7 mouse cellular contexts compared by ENCODE assay signal in genomic region chr16:93917712-93918678, GRCm38 (mm10). TPM values are rescaled to one million over a fixed set of nuclear protein-coding genes. Genes with fewer than 3 reads are reported as not detected.
DNase-seq lines count a peak whose midpoint lies in the region; ATAC-seq and TF ChIP-seq lines count a peak whose summit lies in the region.

No protein-coding gene starts in this region.

- no peak for TF ChIP-seq POLR2A in kidney, adult 2 months (IDR thresholded peaks at IDR 0.05; ENCODE audit: low read depth, low read length)
- TF ChIP-seq POLR2A in spleen, adult 2 months (IDR thresholded peaks at IDR 0.05; ENCODE audit: low read depth, low read length): no peak

- H3K27ac ChIP-seq in embryonic facial prominence, embryonic 11.5 days (replicated peaks; ENCODE audit: low read depth, low read length): no peak overlapping the region
- no peak overlapping the region for H3K27ac ChIP-seq in kidney, adult 2 months (ENCODE audit: insufficient read depth, low read depth, low read length)
- no peak overlapping the region for H3K27ac ChIP-seq in limb, embryonic 13.5 days
- H3K27ac ChIP-seq in midbrain, embryonic 16.5 days (ENCODE audit: low read length): no peak overlapping the region
- no peak overlapping the region for H3K27ac ChIP-seq in spleen, adult 2 months (ENCODE audit: insufficient read depth, low read length)

- no peaks in the 10 kb centered on the region for H3K27me3 ChIP-seq in embryonic facial prominence, embryonic 11.5 days (ENCODE audit: control insufficient read depth, insufficient read depth, low read length)
- H3K27me3 ChIP-seq in kidney, adult 2 months (replicated peaks; ENCODE audit: control insufficient read depth, insufficient read depth, low read length): no peaks in the 10 kb centered on the region
- H3K27me3 ChIP-seq in limb, embryonic 13.5 days: no peaks in the 10 kb centered on the region
- H3K27me3 ChIP-seq in midbrain, embryonic 16.5 days (ENCODE audit: control insufficient read depth, insufficient read depth, low read depth, low read length): no peaks in the 10 kb centered on the region
- no peaks in the 10 kb centered on the region for H3K27me3 ChIP-seq in spleen, adult 2 months (ENCODE audit: control insufficient read depth, insufficient read depth, low read length)

- no peak overlapping the region for H3K4me3 ChIP-seq in embryonic facial prominence, embryonic 11.5 days (ENCODE audit: low read depth, low read length)
- no peak overlapping the region for H3K4me3 ChIP-seq in kidney, adult 2 months (ENCODE audit: insufficient read depth, low read depth, low read length)
- H3K4me3 ChIP-seq in limb, embryonic 13.5 days: no peak overlapping the region
- no peak overlapping the region for H3K4me3 ChIP-seq in midbrain, embryonic 16.5 days (ENCODE audit: low read depth, low read length)
- H3K4me3 ChIP-seq in spleen, adult 2 months (ENCODE audit: extremely low read depth, insufficient read depth, insufficient read length): no peak overlapping the region; the same call in 1 of the 2 replicates

- no peak overlapping the region; the same call in 1 of the 2 replicates for H3K4me2 ChIP-seq in embryonic facial prominence, embryonic 11.5 days (ENCODE audit: low read depth, low read length)
- peak overlapping the region; percentile 48 for H3K4me2 ChIP-seq in limb, embryonic 13.5 days (replicated peaks)
- H3K4me2 ChIP-seq in midbrain, embryonic 16.5 days (ENCODE audit: low read length): peak overlapping the region; percentile 37; the same call in 1 of the 2 replicates

- no peaks in the 10 kb centered on the region for H3K36me3 ChIP-seq in embryonic facial prominence, embryonic 11.5 days (replicated peaks; ENCODE audit: control insufficient read depth, insufficient read depth, low read depth, low read length)
- no peaks in the 10 kb centered on the region for H3K36me3 ChIP-seq in kidney, adult 2 months (ENCODE audit: control insufficient read depth, insufficient read depth, low read length)
- no peaks in the 10 kb centered on the region for H3K36me3 ChIP-seq in limb, embryonic 13.5 days
- H3K36me3 ChIP-seq in midbrain, embryonic 16.5 days (ENCODE audit: control insufficient read depth, insufficient read depth, low read length): no peaks in the 10 kb centered on the region
- H3K36me3 ChIP-seq in spleen, adult 2 months (ENCODE audit: control insufficient read depth, insufficient read depth, low read length): no peaks in the 10 kb centered on the region

- no peaks in the 10 kb centered on the region for H3K4me1 ChIP-seq in embryonic facial prominence, embryonic 11.5 days (ENCODE audit: control insufficient read depth, insufficient read depth, low read length)
- H3K4me1 ChIP-seq in kidney, adult 2 months (ENCODE audit: control insufficient read depth, insufficient read depth, low read length): no peaks in the 10 kb centered on the region
- peaks cover 23% of the 10 kb centered on the region for H3K4me1 ChIP-seq in limb, embryonic 13.5 days
- peaks cover 3% of the 10 kb centered on the region; the same call in 1 of the 2 replicates for H3K4me1 ChIP-seq in midbrain, embryonic 16.5 days (ENCODE audit: control insufficient read depth, insufficient read depth, low read length)
- peaks cover 8% of the 10 kb centered on the region; the same call in 1 of the 2 replicates for H3K4me1 ChIP-seq in spleen, adult 2 months (ENCODE audit: control insufficient read depth, insufficient read depth, insufficient read length)

- H3K9ac ChIP-seq in embryonic facial prominence, embryonic 11.5 days (replicated peaks; ENCODE audit: low read length): no peak overlapping the region; the same call in 1 of the 2 replicates
- no peak overlapping the region for H3K9ac ChIP-seq in limb, embryonic 13.5 days
- H3K9ac ChIP-seq in midbrain, embryonic 16.5 days (ENCODE audit: low read depth, low read length): no peak overlapping the region

- TF ChIP-seq CTCF in kidney, adult 2 months (conservative IDR thresholded peaks at IDR 0.05; ENCODE audit: insufficient read depth, insufficient read length, low read depth, low read length): peak; percentile 79
- TF ChIP-seq CTCF in spleen, adult 2 months (IDR thresholded peaks at IDR 0.05; ENCODE audit: extremely low read depth, insufficient read depth, insufficient read length, insufficient replicate concordance): peak; percentile 61; the same call in 1 of the 2 replicates

- H3K9me3 ChIP-seq in embryonic facial prominence, embryonic 11.5 days (replicated peaks; ENCODE audit: control insufficient read depth, low read length): no peaks in the 10 kb centered on the region
- H3K9me3 ChIP-seq in limb, embryonic 13.5 days: no peaks in the 10 kb centered on the region
- no peaks in the 10 kb centered on the region for H3K9me3 ChIP-seq in midbrain, embryonic 16.5 days (replicated peaks; ENCODE audit: control insufficient read depth, low read length, poor library complexity, severe bottlenecking)

- 0 out of 2 replicates have a peak, but pooled peaks have one; percentile 19 for ATAC-seq in embryonic facial prominence, embryonic 11.5 days (replicated peaks; ENCODE audit: insufficient number of reproducible peaks, low FRiP score, low TSS enrichment, low read depth)
- ATAC-seq in limb, embryonic 13.5 days (ENCODE audit: low FRiP score, low read depth): no peak
- ATAC-seq in midbrain, embryonic 16.5 days: no peak; the same call in 1 of the 2 replicates

- peak; percentile 81 for DNase-seq in adrenal gland, postnatal 25 days
- DNase-seq in embryonic facial prominence, embryonic 11.5 days (ENCODE audit: low spot score): peak; percentile 92
- peak; percentile 63 to 92 for DNase-seq in heart, adult 18-20 months
- peak; percentile 81 for DNase-seq in kidney, adult 2 months
- DNase-seq in spleen, adult 2 months (ENCODE audit: low read depth in 1 of 2, low spot score in 2 of 2): peak; percentile 73 to 81

- 33% methylated on average over 22 of the region's 22 CpGs for WGBS in embryonic facial prominence, embryonic 11.5 days
- 32% methylated on average over 22 of the region's 22 CpGs for WGBS in kidney, adult 2 months
- 29% methylated on average over 22 of the region's 22 CpGs for WGBS in limb, embryonic 13.5 days
- 48% methylated on average over 17 of the region's 22 CpGs for WGBS in midbrain, embryonic 16.5 days
- WGBS in spleen, adult 2 months: 28% methylated on average over 22 of the region's 22 CpGs

RNA-seq across cellular contexts. Expression of gene Chaf1b, which starts 34.3 kb away (rescaled TPM):
- 6.9 and 7.2 TPM in 2 replicates for total RNA-seq in adrenal gland, postnatal 25 days (2021)
- 130 and 138 TPM in 2 replicates for polyA plus RNA-seq in embryonic facial prominence, embryonic 11.5 days (2014; fragmentation: Nextera tagmentation; extraction: Ambion mirVana)
- total RNA-seq in heart, adult 18-20 months (2021): under 1 TPM; 0.40 to 0.57 TPM
- polyA plus RNA-seq in kidney, adult 2 months (2012; rRNA removed): 1.6 and 2.0 TPM in 2 replicates
- polyA plus RNA-seq in limb, embryonic 13.5 days (2015; fragmentation: Nextera tagmentation; extraction: Ambion mirVana): 75.1 and 80.0 TPM in 2 replicates
- 12.4 and 15.1 TPM in 2 replicates for polyA plus RNA-seq in midbrain, embryonic 16.5 days (2015; fragmentation: Nextera tagmentation; extraction: Ambion mirVana)
- polyA plus RNA-seq in spleen, adult 2 months (2012; rRNA removed): 4.9 and 5.7 TPM in 2 replicates
